Mouse (Mus musculus) CD8-positive naive resting alpha-beta T cell, adult 2 months (primary cell): ENCODE measurements around the gene Pgrmc1.
A peak's percentile ranks its signal among the peaks of the same experiment; 100 is the strongest.
"Not testable (repeated sequence)": the region's sequence is repeated elsewhere in the genome, so short reads cannot be mapped to it uniquely, and the experiment has no call there.

Experiments used
- DNase-seq, 2 experiments: peaks; one replicate each; pipeline ENCODE4 v3.0.0; 2022; ENCODE audit warnings: low read depth in 2 of 2, low spot score in 2 of 2

Pgrmc1 gene

DNA sequence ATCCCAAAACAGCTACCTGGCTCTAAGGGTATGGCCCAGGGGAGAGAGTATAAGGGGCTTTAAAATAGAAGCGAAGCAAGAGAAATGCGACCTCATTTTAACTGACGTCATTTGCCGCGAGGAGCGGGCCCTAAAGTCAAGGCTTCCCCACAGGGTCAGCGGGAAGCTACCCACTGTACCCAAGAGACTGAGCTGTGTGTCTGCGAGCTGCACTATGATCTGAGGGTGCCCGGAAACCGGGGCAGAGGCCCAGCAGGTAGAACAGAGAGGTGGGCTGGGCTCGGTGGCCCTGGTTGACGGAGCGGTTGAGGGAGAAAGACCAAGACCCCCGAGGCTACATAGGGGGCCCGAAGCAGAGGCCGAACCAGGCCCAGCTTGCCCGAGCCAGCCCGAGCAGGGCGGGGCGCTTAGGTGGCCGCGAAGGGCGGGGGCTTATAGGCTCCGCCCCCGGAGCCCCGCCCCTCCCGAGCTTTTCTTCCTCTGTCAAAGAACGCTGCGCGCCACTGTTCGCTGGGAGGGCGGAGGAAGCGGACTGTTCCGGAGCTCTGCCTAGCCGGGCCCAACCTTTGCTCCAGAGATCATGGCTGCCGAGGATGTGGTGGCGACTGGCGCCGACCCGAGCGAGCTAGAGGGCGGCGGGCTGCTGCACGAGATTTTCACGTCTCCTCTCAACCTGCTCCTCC is at the start of gene Pgrmc1:
Gene Pgrmc1, plus strand, starts transcription at position 500 of the 683 bp plus-strand sequence.
- peak; percentile 79 to 85 for DNase-seq

GRCm38 (mm10) chrX:36548798-36549197 is 49.2 kb upstream of the Pgrmc1 start:
- no peak for DNase-seq

DNA sequence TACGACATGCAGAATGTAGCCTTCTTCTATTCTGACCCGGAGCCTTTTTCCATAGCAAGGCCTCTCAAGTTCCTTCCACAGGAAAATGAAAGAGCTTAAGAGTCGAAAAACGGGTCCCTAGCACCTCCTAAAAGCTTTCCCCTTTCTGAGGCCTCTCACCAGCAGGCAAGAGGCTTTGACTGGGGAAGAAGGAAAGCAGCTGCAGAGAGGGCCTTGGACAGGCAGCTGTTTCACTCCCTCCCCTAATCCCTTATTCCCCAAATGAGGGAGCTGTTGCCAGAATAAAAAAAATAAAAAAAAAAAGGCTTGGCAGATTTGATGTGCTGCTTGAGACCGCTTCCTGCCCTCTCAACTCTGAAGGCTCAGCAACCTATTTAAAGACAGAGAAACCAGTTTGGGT is 47.1 kb upstream of the Pgrmc1 start:
- no peak for DNase-seq

- no peak for DNase-seq
These were observed 46.7 kb upstream of the Pgrmc1 start for GRCm38 (mm10) chrX:36551351-36551750.

DNA sequence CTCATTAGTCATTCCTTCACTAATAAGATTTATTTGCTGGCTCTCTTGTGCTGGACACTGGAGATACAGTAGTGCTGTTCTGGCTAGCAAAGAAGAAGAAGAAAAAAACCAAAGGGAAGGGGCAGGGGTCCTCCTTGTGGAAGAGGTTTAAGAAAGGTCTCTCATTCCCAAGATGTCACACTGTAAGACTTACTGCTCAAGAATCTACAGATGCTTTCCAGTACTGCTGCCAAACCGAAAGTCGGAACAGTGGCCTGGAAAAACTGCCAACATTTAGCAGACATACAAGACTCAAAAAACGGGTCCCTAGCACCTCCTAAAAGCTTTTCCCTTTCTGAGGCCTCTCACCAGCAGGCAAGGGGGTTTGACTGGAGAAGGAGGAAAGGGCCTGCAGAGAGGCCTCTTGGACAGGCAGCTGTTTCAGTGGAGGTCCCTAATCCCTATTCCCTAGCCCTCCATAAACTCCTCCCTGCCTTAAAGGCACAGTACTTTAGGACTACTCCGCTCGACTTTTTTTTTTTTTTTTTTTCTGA is 45.9 kb upstream of the Pgrmc1 start:
- no peak for DNase-seq

DNA sequence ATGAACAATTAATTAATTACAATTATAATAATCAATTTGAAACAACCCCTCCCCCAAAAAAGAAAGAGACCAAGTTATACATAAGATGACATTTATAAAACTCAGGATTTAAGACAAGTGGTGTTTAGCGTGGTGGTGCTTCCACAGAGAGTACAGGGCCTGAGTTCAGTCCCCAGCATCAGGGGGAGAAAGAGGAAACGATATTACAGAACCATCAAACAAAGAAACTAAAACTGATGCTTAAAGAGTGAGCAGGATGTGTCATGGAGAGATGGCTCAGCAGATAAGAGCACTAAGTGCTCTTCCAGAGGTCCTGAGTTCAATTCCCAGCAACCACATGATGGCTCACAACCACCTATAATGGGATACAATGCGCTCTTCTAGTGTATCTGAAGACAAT is 45.3 kb upstream of the Pgrmc1 start:
- no peak for DNase-seq

GRCm38 (mm10) chrX:36555196-36555595 is 42.8 kb upstream of the Pgrmc1 start:
- DNase-seq, result not testable (repeated sequence)

DNA sequence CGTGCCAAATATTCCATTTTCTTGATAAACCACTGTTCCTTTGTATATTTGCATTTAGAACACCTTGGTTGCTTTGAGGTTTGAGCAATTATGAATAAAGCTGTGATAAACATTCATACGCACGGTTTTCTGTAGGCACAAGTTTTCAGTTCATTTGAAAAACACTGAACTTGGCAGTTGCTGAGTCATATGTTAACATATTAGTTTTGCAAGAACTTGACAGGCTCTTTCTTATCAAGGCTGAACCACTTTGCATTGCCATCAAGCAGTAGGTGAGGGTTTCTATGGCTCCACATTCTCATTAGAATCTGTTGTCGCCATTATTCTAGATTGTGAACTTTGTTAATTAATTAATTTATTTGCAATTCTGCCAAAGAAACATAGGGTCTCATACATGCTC is 37.8 kb upstream of the Pgrmc1 start:
- DNase-seq, result no peak

DNA sequence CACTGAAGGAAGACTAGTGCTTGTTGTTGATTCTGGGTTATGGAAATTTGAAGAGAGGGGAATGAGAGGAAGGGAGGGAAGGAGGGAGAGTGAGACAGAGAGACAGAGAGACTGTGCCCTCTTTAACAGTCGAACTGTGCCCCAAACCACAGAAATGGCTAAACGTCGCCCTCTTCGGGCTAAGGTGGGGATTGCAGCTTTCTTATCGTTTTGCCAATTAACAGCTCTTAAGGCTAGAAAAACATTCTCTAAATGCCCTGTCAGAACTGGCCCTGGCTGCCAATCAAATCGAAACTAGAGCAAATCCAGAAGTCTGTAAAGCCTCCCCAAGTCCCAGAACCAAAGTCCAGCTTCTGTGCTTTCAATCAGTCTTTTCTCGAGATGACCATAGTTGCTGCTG is 36.4 kb upstream of the Pgrmc1 start:
- DNase-seq, result peak; percentile 48 to 73

DNA sequence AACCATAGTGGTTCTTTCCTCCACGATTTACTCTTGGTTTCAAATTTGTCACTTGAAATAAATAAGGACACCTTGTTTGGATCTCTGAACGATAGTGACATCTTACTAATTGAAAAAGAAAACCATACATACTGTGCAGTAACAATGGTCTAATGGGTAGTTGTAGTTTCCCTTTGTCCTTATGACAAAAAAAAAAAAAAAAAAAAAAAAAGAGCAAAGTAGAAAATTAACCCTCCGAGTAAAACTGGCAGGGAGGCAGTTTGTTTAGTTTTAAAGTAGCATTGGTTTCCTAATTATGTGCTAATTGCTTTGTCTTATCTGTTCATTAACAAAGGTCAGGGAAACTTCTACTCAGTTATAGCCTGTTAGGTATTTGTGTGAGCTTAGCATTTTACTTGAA is 35.9 kb upstream of the Pgrmc1 start:
- DNase-seq, result no peak

DNA sequence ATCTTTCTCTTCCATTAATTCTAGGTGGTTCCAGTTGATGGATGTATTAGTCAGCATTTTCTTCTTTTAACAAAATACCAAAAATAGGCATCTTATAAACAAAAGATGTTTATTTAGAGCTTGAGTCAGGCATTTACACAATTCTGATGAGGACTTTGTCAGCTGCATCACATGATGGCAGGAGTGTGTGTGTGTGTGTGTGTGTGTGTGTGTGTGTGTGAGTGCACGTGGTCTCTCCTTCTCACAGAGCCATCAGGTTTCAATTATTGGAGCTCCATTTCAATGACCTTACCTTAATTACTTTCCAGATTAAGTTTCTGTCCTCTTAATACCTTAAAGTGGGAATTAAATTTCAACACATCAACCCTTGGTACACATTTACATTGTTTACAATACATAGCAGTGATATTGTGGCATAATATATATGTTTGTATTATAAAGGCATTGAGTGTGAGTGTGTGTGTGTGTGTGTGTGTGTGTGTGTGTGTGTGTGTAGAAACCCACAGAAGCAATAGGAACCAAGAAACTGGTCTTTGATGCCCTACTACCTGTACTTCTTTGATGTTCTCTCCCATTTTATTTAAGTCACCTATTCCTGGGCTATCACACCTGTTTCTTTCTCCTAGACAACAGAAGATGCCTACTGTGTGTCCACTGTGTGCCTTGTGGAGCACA is 11.2 kb upstream of the Pgrmc1 start:
- DNase-seq, result no peak

GRCm38 (mm10) chrX:36587304-36588209 is 10.4 kb upstream of the Pgrmc1 start:
- no peak for DNase-seq

DNA sequence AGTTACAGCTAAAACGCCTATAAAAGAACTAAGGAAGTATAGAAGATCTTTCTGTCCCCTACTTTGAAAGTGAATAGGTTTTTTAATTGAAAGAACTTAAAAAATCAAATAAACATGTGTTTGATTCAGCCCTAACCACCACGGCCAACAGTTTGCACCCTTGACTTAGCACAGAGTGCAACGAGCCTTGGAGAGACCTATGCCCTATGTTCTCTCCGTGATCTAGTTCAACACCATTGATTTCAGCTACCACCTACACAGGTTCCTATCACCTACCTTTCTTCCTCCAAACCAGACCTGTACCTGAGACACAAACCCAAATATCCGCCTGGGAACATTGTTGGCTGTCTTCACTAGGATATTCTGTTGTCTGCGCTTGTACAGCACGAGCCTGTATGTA is 7.7 kb upstream of the Pgrmc1 start:
- no peak for DNase-seq

DNA sequence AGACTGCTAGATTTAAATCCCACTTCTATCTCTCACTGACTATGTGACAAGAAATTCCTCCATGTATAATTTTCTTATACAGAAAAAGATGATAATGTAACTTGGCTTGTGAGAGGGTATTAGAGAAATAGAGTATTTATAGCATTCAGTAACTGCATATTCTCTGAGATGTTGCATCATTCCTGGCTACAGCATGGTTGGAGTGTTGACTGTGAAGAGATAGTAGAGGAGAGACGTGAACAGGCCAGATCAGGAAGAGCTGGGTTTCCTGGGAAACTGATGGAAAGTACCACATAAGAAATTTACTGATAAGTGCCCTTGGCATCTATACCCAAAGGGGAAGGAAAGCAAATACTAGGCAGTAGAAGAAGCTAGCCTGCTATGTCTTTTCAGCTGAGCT is 6.9 kb upstream of the Pgrmc1 start:
- DNase-seq, result no peak

DNA sequence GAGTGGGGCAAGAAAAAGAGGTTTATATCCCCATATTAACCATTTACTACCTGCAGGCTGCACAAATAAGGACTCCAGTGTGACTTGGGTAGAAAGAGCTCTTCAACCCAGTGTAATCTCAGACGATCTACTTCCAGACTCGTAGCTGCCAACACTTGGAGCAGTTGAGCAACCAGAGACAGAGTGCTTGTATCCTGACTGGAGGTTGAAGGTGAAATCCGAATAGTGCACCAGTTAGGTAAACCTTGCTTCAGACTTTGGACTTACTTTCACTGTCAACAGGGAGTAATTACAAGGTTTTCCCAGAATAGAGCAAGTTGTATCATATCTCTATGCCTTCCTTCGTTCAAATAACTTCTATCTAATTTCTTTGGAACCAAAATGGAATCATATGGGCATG is 6.5 kb upstream of the Pgrmc1 start:
- no peak for DNase-seq

GRCm38 (mm10) chrX:36595247-36595646 is 2.8 kb upstream of the Pgrmc1 start:
- DNase-seq, result no peak

DNA sequence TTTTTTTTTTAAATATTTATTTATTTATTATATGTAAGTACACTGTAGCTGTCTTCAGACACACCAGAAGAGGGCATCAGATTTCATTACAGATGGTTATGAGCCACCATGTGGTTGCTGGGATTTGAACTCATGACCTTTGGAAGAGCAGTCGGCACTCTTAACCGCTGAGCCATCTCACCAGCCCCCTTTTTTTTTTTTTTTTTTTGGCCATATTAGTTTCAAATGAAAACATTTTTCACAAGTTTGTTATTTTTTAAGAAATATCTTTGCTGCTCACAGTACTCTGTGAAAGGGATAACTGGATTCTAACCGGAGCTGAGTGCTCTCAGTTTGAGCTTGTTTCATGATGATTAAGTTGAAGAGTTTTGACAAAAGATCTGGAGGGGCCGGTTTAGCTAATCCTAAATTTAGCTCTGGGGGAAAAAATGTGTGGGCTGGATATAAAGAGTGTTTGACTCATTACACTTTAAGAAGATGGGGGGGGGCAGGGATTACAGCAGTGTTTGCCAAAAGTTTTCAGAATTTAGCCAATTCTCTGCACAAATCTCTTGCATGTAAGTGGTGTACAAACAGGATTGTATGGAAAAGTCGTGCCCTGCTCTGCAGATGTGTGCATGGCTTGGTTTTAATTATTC is 1.4 kb upstream of the Pgrmc1 start:
- DNase-seq, result not testable (repeated sequence)

- no peak for DNase-seq
These were observed 394 bp downstream of the Pgrmc1 start for GRCm38 (mm10) chrX:36598390-36598810.

DNA sequence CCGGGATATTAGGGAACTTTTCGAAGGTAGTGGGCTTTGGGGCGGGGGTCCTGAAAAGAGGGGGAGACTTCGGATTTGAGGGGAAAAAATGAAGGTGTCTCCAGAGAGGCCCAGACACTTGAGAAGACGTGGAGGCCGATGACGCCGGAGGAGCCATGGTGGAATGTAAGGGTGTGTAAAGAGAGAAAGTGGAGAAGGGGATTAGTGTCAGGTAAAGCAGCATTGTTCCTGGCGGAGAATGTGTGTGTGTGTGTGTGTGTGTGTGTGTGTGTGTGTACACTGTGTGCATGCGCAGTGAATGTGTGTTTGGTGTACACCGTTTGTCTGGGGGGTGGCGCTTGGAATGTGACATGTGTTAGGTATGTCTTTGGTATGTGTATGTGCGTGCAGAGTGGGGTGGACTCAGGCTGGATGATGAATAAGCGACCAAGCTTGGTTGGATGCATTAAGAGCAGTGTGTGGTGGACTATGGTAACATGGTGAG is 897 bp downstream of the Pgrmc1 start:
- no peak for DNase-seq

- DNase-seq, result no peak
These were observed 1.6 kb downstream of the Pgrmc1 start for GRCm38 (mm10) chrX:36599656-36600055.

DNA sequence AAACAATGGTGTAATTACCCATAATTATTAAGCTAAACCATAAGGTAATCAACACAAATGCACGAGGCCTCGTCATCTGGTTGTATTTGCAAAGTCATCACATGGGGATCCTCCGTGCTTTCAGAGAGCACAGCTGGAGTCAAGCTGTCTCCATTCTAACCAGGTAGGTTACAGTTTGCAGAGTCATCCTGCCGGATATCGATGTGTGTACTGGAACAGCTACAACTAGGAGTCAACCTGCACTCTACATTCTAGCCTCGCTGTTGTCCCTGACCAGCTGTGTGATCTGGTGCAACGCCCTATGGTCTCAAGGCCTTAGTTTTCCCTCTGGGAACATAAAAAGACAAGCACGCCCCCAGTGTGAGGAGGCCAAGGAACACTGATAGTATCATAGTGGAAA is 2.1 kb downstream of the Pgrmc1 start:
- no peak for DNase-seq
